Mouse (Mus musculus): Measurements from ENCODE around the gene Asna1.

Gene Asna1

GRCm38 (mm10) chr8:85034764-85035163, 9.7 kb upstream of the Asna1 start:
- DNase-seq (ENCODE audit: low spot score): peak; percentile 66

GRCm38 (mm10) chr8:85033867-85034266, 8.8 kb upstream of the Asna1 start:
- DNase-seq (ENCODE audit: low spot score): no peak

GRCm38 (mm10) chr8:85032622-85033311, 7.7 kb upstream of the Asna1 start:
- no peak for DNase-seq (ENCODE audit: low spot score)

GRCm38 (mm10) chr8:85029271-85029670, 4.2 kb upstream of the Asna1 start:
- no peak for DNase-seq (ENCODE audit: low spot score)

GRCm38 (mm10) chr8:85027922-85028321, 2.8 kb upstream of the Asna1 start:
- no peak for DNase-seq (ENCODE audit: low spot score)

GRCm38 (mm10) chr8:85027516-85027855, 2.4 kb upstream of the Asna1 start:
- no peak for DNase-seq (ENCODE audit: low spot score)

- DNase-seq (ENCODE audit: low spot score): peak; percentile 94
Measured at GRCm38 (mm10) chr8:85026670-85027515, 1.8 kb upstream of the Asna1 start, which contains the start of gene Trir. Gene Trir (plus strand): TSS chr8:85026823.

- no peak for DNase-seq (ENCODE audit: low spot score)
Measured at GRCm38 (mm10) chr8:85023846-85024245, 1.2 kb downstream of the Asna1 start.

GRCm38 (mm10) chr8:85021514-85022055, 3.5 kb downstream of the Asna1 start:
- no peak for DNase-seq (ENCODE audit: low spot score)

GRCm38 (mm10) chr8:85017209-85017608, 7.9 kb downstream of the Asna1 start:
- DNase-seq (ENCODE audit: low spot score): no peak

GRCm38 (mm10) chr8:85016724-85017123, 8.4 kb downstream of the Asna1 start:
- DNase-seq (ENCODE audit: low spot score): no peak

GRCm38 (mm10) chr8:85014431-85014830, 10.7 kb downstream of the Asna1 start, which contains the start of gene Best2:
Gene Best2 (minus strand): TSS chr8:85014531.
- no peak for DNase-seq (ENCODE audit: low spot score)

GRCm38 (mm10) chr8:85013230-85013840, 11.7 kb downstream of the Asna1 start:
- no peak for DNase-seq (ENCODE audit: low spot score)

GRCm38 (mm10) chr8:85011242-85011641, 13.8 kb downstream of the Asna1 start:
- no peak for DNase-seq (ENCODE audit: low spot score)

GRCm38 (mm10) chr8:85007686-85008085, 17.4 kb downstream of the Asna1 start:
- no peak for DNase-seq (ENCODE audit: low spot score)

- peak; percentile 69 for DNase-seq (ENCODE audit: low spot score)
Measured at GRCm38 (mm10) chr8:84997649-84998295, 27.3 kb downstream of the Asna1 start.

- DNase-seq (ENCODE audit: low spot score): no peak
Measured at GRCm38 (mm10) chr8:84996978-84997377, 28.1 kb downstream of the Asna1 start.

- DNase-seq (ENCODE audit: low spot score): no peak
Measured at GRCm38 (mm10) chr8:84995680-84996079, 29.4 kb downstream of the Asna1 start.

- no peak for DNase-seq (ENCODE audit: low spot score)
Measured at GRCm38 (mm10) chr8:84994375-84994774, 30.7 kb downstream of the Asna1 start.

GRCm38 (mm10) chr8:84990836-84991235, 34.2 kb downstream of the Asna1 start:
- no peak for DNase-seq (ENCODE audit: low spot score)

- DNase-seq (ENCODE audit: low spot score): peak; percentile 93
Measured at GRCm38 (mm10) chr8:84990349-84990748, 34.7 kb downstream of the Asna1 start, which contains the start of gene Hook2. Gene Hook2 (plus strand): TSS chr8:84990603.

- peak; percentile 80 for DNase-seq (ENCODE audit: low spot score)
Measured at GRCm38 (mm10) chr8:84989810-84990209, 35.3 kb downstream of the Asna1 start.
